Mouse (Mus musculus) liver, embryonic 14.5 days (tissue): ENCODE results near the gene Gm9508.

ENCODE experiments used
- CTCF ChIP-seq: IDR thresholded peaks from 2 replicates; pipeline ENCODE4 v1.5.1; 2016; ENCODE audit warnings: antibody characterized with exemption, low read depth, control low read depth
- EP300 ChIP-seq: IDR thresholded peaks from 2 replicates; pipeline ENCODE4 v1.6.1; 2016; ENCODE audit warnings: antibody characterized with exemption, low read depth

- TF ChIP-seq CTCF (no peak), EP300 (no peak)
Observed at GRCm38 (mm10) chr10:77687021-77687420, 10.0 kb downstream of the Gm9508 start.
